Mouse (Mus musculus) heart, postnatal 10 days (tissue): ENCODE data around the gene Gm340. TPM values are rescaled to one million over a fixed set of nuclear protein-coding genes. Genes with fewer than 3 reads are reported as not detected.

ENCODE experiments used
- DNase-seq, 2 experiments: peaks; one replicate each; pipeline ENCODE4 v3.0.0; 2021
- intact Hi-C: fragments of 180-260 bp; cut with DNase I; formaldehyde crosslinking; loops from one replicate; pipeline ENCODE4 v1.15.1; 2025
- total RNA-seq, 2 experiments: library from RNA; stranded (reverse); gene quantifications; 2 replicates each; pipeline ENCODE4 v1.2.3; 2021

Gm340 gene
- 10 to 100 TPM; 12.5 to 12.7 TPM for total RNA-seq

- no peak for DNase-seq
- intact Hi-C loops, result no loop called here
Observed at GRCm38 (mm10) chr19:41581706-41582420, at the start of gene Gm340. Gm340 (plus strand) TSS chr19:41582370.

- intact Hi-C loops, result no loop called here
- DNase-seq, result no peak
Observed at GRCm38 (mm10) chr19:41534021-41534420, 48.1 kb upstream of the Gm340 start.

GRCm38 (mm10) chr19:41556981-41557380 lies 25.2 kb upstream of the Gm340 start:
- DNase-seq, result no peak
- intact Hi-C loops, result no loop called here

- no peak for DNase-seq
- intact Hi-C loops, result no loop called here
Observed at GRCm38 (mm10) chr19:41557491-41557890, 24.7 kb upstream of the Gm340 start.

GRCm38 (mm10) chr19:41558891-41559486 lies 23.2 kb upstream of the Gm340 start:
- intact Hi-C loops, result no loop called here
- DNase-seq, result no peak

GRCm38 (mm10) chr19:41560856-41561255 lies 21.3 kb upstream of the Gm340 start:
- intact Hi-C loops, result no loop called here
- DNase-seq, result no peak

GRCm38 (mm10) chr19:41568791-41569190 lies 13.4 kb upstream of the Gm340 start:
- no peak for DNase-seq
- intact Hi-C loops, result no loop called here

GRCm38 (mm10) chr19:41573700-41574099 lies 8.5 kb upstream of the Gm340 start:
- intact Hi-C loops, result no loop called here
- no peak for DNase-seq

- DNase-seq, result no peak
- intact Hi-C loops, result no loop called here
Observed at GRCm38 (mm10) chr19:41577576-41577975, 4.6 kb upstream of the Gm340 start.

GRCm38 (mm10) chr19:41579311-41579920 lies 2.8 kb upstream of the Gm340 start:
- peak; percentile 54 to 68 for DNase-seq

GRCm38 (mm10) chr19:41582918-41583514 lies 846 bp downstream of the Gm340 start:
- no peak for DNase-seq
- intact Hi-C loops, result no loop called here

More at GRCm38 (mm10) chr19:41579311-41579920, 2.8 kb upstream of the Gm340 start:
- intact Hi-C loops, result no loop called here

- intact Hi-C loops, result no loop called here
- DNase-seq, result no peak
Observed at GRCm38 (mm10) chr19:41586752-41587151, 4.6 kb downstream of the Gm340 start.

- intact Hi-C loops, result no loop called here
- no peak for DNase-seq
Observed at GRCm38 (mm10) chr19:41587431-41588222, 5.5 kb downstream of the Gm340 start.

- intact Hi-C loops, result no loop called here
- no peak for DNase-seq
Observed at GRCm38 (mm10) chr19:41589026-41589425, 6.9 kb downstream of the Gm340 start.

GRCm38 (mm10) chr19:41589681-41590080 lies 7.5 kb downstream of the Gm340 start:
- intact Hi-C loops, result no loop called here
- DNase-seq, result no peak

GRCm38 (mm10) chr19:41591808-41592207 lies 9.6 kb downstream of the Gm340 start:
- no peak for DNase-seq
- intact Hi-C loops, result no loop called here

- intact Hi-C loops, result no loop called here
- DNase-seq, result peak; percentile 43 to 50
Observed at GRCm38 (mm10) chr19:41597170-41597894, 15.2 kb downstream of the Gm340 start.

GRCm38 (mm10) chr19:41600647-41601046 lies 18.5 kb downstream of the Gm340 start:
- no peak for DNase-seq
- intact Hi-C loops, result no loop called here

- no peak for DNase-seq
- intact Hi-C loops, result no loop called here
Observed at GRCm38 (mm10) chr19:41606208-41606987, 24.2 kb downstream of the Gm340 start.
